ENCODE assay signal across 20 mouse cellular contexts in genomic region chr7:43934747-43935146, GRCm38 (mm10). TPM values are rescaled to one million over a fixed set of nuclear protein-coding genes. Genes with fewer than 3 reads are reported as not detected.
"Had no signal": no experiment of that assay in that cellular context is flagged by ENCODE, and none has a peak within 500 bp of the region (broad histone marks: within the 10 kb centered on the region; RNA-seq: fewer than 3 reads in every experiment).

No protein-coding gene starts in this region.

- DNase-seq: liver; liver, embryonic 13.5 days; liver, postnatal 0 days; lung, postnatal 14 days; retina, postnatal 1 day; right cerebral cortex, postnatal 4 days; spleen, adult 18-20 months; thymus, adult 2 months; thymus, postnatal 36 days had no signal

- H3K27me3 ChIP-seq: intestine, embryonic 15.5 days; limb, embryonic 12.5 days; liver, embryonic 13.5 days; lung, embryonic 15.5 days; midbrain, embryonic 15.5 days; neural tube, embryonic 13.5 days; stomach, embryonic 15.5 days had no signal

- H3K9me3 ChIP-seq: intestine, embryonic 15.5 days; limb, embryonic 12.5 days; liver, embryonic 13.5 days; lung, embryonic 15.5 days; megakaryocyte, embryonic 14.5 days; midbrain, embryonic 15.5 days; neural tube, embryonic 13.5 days; stomach, embryonic 15.5 days had no signal

- H3K4me1 ChIP-seq: intestine, embryonic 15.5 days; limb, embryonic 12.5 days; liver, embryonic 13.5 days; lung, embryonic 15.5 days; megakaryocyte, embryonic 14.5 days; midbrain, embryonic 15.5 days; neural tube, embryonic 13.5 days; stomach, embryonic 15.5 days had no signal

- H3K27ac ChIP-seq: intestine, embryonic 15.5 days; left cerebral cortex, adult 2 months; limb, embryonic 12.5 days; liver, embryonic 13.5 days; lung, embryonic 15.5 days; macrophage; midbrain, embryonic 15.5 days; neural tube, embryonic 13.5 days; stomach, embryonic 15.5 days had no signal

- H3K36me3 ChIP-seq: intestine, embryonic 15.5 days; limb, embryonic 12.5 days; liver, embryonic 13.5 days; lung, embryonic 15.5 days; midbrain, embryonic 15.5 days; neural tube, embryonic 13.5 days; stomach, embryonic 15.5 days had no signal

- ATAC-seq: intestine, embryonic 15.5 days; liver, postnatal 0 days; midbrain, embryonic 15.5 days had no signal

- H3K4me3 ChIP-seq: intestine, embryonic 15.5 days; left cerebral cortex, adult 2 months; limb, embryonic 12.5 days; liver, embryonic 13.5 days; lung, embryonic 15.5 days; megakaryocyte, embryonic 14.5 days; midbrain, embryonic 15.5 days; neural tube, embryonic 13.5 days; stomach, embryonic 15.5 days had no signal

- H3K4me2 ChIP-seq: intestine, embryonic 15.5 days; limb, embryonic 12.5 days; liver, embryonic 13.5 days; lung, embryonic 15.5 days; midbrain, embryonic 11.5 days; midbrain, embryonic 15.5 days; neural tube, embryonic 13.5 days; stomach, embryonic 15.5 days had no signal

- H3K9ac ChIP-seq: intestine, embryonic 15.5 days; limb, embryonic 12.5 days; liver, embryonic 13.5 days; liver, postnatal 0 days; lung, embryonic 15.5 days; midbrain, embryonic 15.5 days; neural tube, embryonic 13.5 days; stomach, embryonic 15.5 days had no signal

RNA-seq across cellular contexts. Expression of gene Klk15, which starts 1.2 kb away (rescaled TPM):
- polyA plus RNA-seq: intestine, embryonic 15.5 days; limb, embryonic 12.5 days; liver, embryonic 13.5 days; liver, postnatal 0 days; lung, embryonic 15.5 days; macrophage; midbrain, embryonic 11.5 days; midbrain, embryonic 15.5 days; neural tube, embryonic 13.5 days; stomach, embryonic 15.5 days had no signal

RNA-seq across cellular contexts. Expression of gene Klk1b8, which starts 15.7 kb away (rescaled TPM):
- polyA plus RNA-seq: limb, embryonic 12.5 days; liver, embryonic 13.5 days; liver, postnatal 0 days; lung, embryonic 15.5 days; macrophage; midbrain, embryonic 11.5 days; midbrain, embryonic 15.5 days; neural tube, embryonic 13.5 days had no signal

RNA-seq across cellular contexts. Expression of gene Klk1b1, which starts 31.8 kb away (rescaled TPM):
- polyA plus RNA-seq: intestine, embryonic 15.5 days; limb, embryonic 12.5 days; liver, embryonic 13.5 days; liver, postnatal 0 days; lung, embryonic 15.5 days; midbrain, embryonic 11.5 days; midbrain, embryonic 15.5 days; neural tube, embryonic 13.5 days; stomach, embryonic 15.5 days had no signal

RNA-seq across cellular contexts. Expression of gene Klk1b9, which starts 41.1 kb away (rescaled TPM):
- polyA plus RNA-seq: intestine, embryonic 15.5 days; limb, embryonic 12.5 days; liver, embryonic 13.5 days; liver, postnatal 0 days; lung, embryonic 15.5 days; macrophage; midbrain, embryonic 11.5 days; midbrain, embryonic 15.5 days; neural tube, embryonic 13.5 days; stomach, embryonic 15.5 days had no signal

RNA-seq across cellular contexts. Expression of gene Klk4, which starts 53.8 kb away (rescaled TPM):
- polyA plus RNA-seq: intestine, embryonic 15.5 days; limb, embryonic 12.5 days; liver, embryonic 13.5 days; liver, postnatal 0 days; lung, embryonic 15.5 days; macrophage; midbrain, embryonic 11.5 days; stomach, embryonic 15.5 days; testis, adult 2 months had no signal
